Mouse (Mus musculus): ENCODE results near the gene Triap1. TPM values are rescaled to one million over a fixed set of nuclear protein-coding genes. Genes with fewer than 3 reads are reported as not detected.

Gene Triap1
- total and polyA plus RNA-seq, 3 experiments, result 31.8 to 38.2 (median 33.7) TPM

DNA sequence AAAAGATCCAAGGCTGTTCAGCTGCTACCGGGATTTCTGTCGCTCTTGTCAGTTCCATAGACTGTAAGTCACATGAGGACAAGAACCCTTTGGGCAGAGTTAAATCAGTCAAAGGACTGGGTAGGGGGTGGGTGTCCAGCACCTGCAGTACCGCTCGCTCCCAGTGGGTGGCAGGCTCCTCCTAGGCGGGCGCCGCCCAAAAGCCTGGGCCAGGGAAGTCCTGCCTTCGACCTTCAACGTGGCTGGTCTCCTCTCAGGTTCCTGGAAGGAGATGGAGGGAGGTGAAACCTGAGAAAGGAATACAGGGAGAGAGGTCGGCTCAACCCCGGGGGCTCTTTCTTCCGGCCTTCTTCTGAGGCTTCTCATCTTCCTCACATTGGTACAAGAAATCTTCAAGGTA lies 17.8 kb downstream of the Triap1 start (continued):
- TF ChIP-seq MAZ (IDR thresholded peaks at IDR 0.05; ENCODE audit: low read depth, low read length), result no peak; the same call in 1 of the 2 replicates

DNA sequence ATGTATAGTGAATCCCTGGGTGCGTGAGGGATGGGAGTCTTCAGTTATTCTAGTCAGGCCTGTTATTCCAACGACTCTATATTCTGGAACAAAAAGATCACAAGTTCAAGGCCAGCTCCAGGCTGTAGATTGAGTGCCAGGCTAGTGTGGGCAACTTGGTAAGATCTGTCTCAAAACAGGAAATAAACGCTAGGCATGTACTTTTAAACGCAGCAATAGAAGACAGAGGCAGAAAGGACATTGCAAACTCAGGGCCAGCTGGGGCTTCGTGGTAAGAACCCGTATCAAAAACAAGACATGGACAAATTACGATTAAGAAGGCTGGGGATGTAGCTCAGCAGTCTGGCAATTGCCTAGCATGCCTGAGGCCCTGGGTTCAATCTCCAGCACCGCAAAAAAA lies 18.4 kb downstream of the Triap1 start:
- Histone ChIP-seq H3K4me1 (ENCODE audit: control insufficient read depth in 1 of 2, insufficient read depth in 2 of 2) (peaks cover 8 to 12% of the 10 kb centered on the region in 2 experiments), H3K4me3 (replicated peaks in 1 of 3; ENCODE audit: low read depth in 2 of 3, low read length in 2 of 3, poor library complexity in 1 of 3) (peak overlapping the region; percentile 68 to 76 (median 74)), H3K27ac (ENCODE audit: insufficient read depth, low read depth) (no peak overlapping the region), H3K4me2 (ENCODE audit: insufficient read depth, low read depth, poor library complexity, severe bottlenecking) (peak overlapping the region; percentile 97), H3K9me3 (replicated peaks; ENCODE audit: low read length) (no peaks in the 10 kb centered on the region), H3K9ac (ENCODE audit: insufficient read depth, low read depth) (peak overlapping the region; percentile 88), H3K27me3 (replicated peaks) (no peaks in the 10 kb centered on the region), H3K36me3 (replicated peaks in 1 of 2; ENCODE audit: control insufficient read depth in 1 of 2, insufficient read depth in 1 of 2, low read length in 1 of 2) (peaks cover 2 to 21% of the 10 kb centered on the region in 2 experiments), H3K79me2 (replicated peaks; ENCODE audit: control insufficient read depth, extremely low read depth, insufficient read depth, poor library complexity, severe bottlenecking) (peaks cover 10% of the 10 kb centered on the region)
- no peak for DNase-seq (ENCODE audit: extremely low read depth)
- TF ChIP-seq NRF1 (IDR thresholded peaks at IDR 0.05; ENCODE audit: low read depth, low read length), result no peak
- peak; percentile 24; the same call in 1 of the 2 replicates for TF ChIP-seq CHD2 (IDR thresholded peaks at IDR 0.05; ENCODE audit: low read length)
- peak; percentile 56; the same call in 1 of the 2 replicates for TF ChIP-seq SIN3A (IDR thresholded peaks at IDR 0.05; ENCODE audit: low read length)
- in situ Hi-C loops (cut with MboI; ENCODE audit: low pct_ligation_motif_present, low pct_unique_long_range_greater_than_20kb, low sequenced_read_pairs) (no loop called here), dilution Hi-C loops (cut with MboI; ENCODE audit: extremely low pct_ligation_motif_present, extremely low pct_unique_long_range_greater_than_20kb, low sequenced_read_pairs) (no loop called here)

GRCm38 (mm10) chr5:115359851-115360372 lies 18.9 kb downstream of the Triap1 start:
- Histone ChIP-seq H3K4me2 (ENCODE audit: insufficient read depth, low read depth, poor library complexity, severe bottlenecking) (peak overlapping the region; percentile 97), H3K27me3 (replicated peaks) (no peaks in the 10 kb centered on the region), H3K4me3 (replicated peaks in 1 of 3; ENCODE audit: low read depth in 2 of 3, low read length in 2 of 3, poor library complexity in 1 of 3) (peak overlapping the region in 2 of 3 experiments; percentile 68 to 76), H3K27ac (ENCODE audit: insufficient read depth, low read depth) (no peak overlapping the region), H3K36me3 (replicated peaks in 1 of 2; ENCODE audit: control insufficient read depth in 1 of 2, insufficient read depth in 1 of 2, low read length in 1 of 2) (peaks cover 4 to 24% of the 10 kb centered on the region in 2 experiments), H3K4me1 (ENCODE audit: control insufficient read depth in 1 of 2, insufficient read depth in 2 of 2) (peaks cover 8 to 12% of the 10 kb centered on the region in 2 experiments), H3K9ac (ENCODE audit: insufficient read depth, low read depth) (peak overlapping the region; percentile 88), H3K9me3 (replicated peaks; ENCODE audit: low read length) (no peaks in the 10 kb centered on the region), H3K79me2 (replicated peaks; ENCODE audit: control insufficient read depth, extremely low read depth, insufficient read depth, poor library complexity, severe bottlenecking) (peaks cover 10% of the 10 kb centered on the region)
- no peak for TF ChIP-seq PAX5 (IDR thresholded peaks at IDR 0.05; ENCODE audit: low read length)
- no peak for TF ChIP-seq HCFC1 (IDR thresholded peaks at IDR 0.05; ENCODE audit: low read depth, low read length)
- TF ChIP-seq MAX (IDR thresholded peaks at IDR 0.05; ENCODE audit: low read length), result no peak
- dilution Hi-C loops (cut with MboI; ENCODE audit: extremely low pct_ligation_motif_present, extremely low pct_unique_long_range_greater_than_20kb, low sequenced_read_pairs) (no loop called here), in situ Hi-C loops (cut with MboI; ENCODE audit: low pct_ligation_motif_present, low pct_unique_long_range_greater_than_20kb, low sequenced_read_pairs) (no loop called here)
- no peak for DNase-seq (ENCODE audit: extremely low read depth)

- no peak overlapping the region for H3K9ac ChIP-seq (ENCODE audit: insufficient read depth, low read depth)
- in situ Hi-C loops (cut with MboI; ENCODE audit: low pct_ligation_motif_present, low pct_unique_long_range_greater_than_20kb, low sequenced_read_pairs) (no loop called here), dilution Hi-C loops (cut with MboI; ENCODE audit: extremely low pct_ligation_motif_present, extremely low pct_unique_long_range_greater_than_20kb, low sequenced_read_pairs) (no loop called here)
- peaks cover 14 to 45% of the 10 kb centered on the region in 2 experiments for H3K36me3 ChIP-seq (replicated peaks in 1 of 2; ENCODE audit: control insufficient read depth in 1 of 2, insufficient read depth in 1 of 2, low read length in 1 of 2)
- DNase-seq (ENCODE audit: extremely low read depth), result no peak
- no peaks in the 10 kb centered on the region for H3K9me3 ChIP-seq (replicated peaks; ENCODE audit: low read length)
- H3K4me3 ChIP-seq (replicated peaks in 1 of 3; ENCODE audit: low read depth in 2 of 3, low read length in 2 of 3, poor library complexity in 1 of 3), result no peak overlapping the region
- no peaks in the 10 kb centered on the region for H3K27me3 ChIP-seq (replicated peaks)
- no peak for TF ChIP-seq RAD21 (IDR thresholded peaks at IDR 0.05; ENCODE audit: low read depth, low read length)
- no peak for TF ChIP-seq TBP (conservative IDR thresholded peaks at IDR 0.05; ENCODE audit: low read depth, low read length)
- no peak for TF ChIP-seq SMC3 (IDR thresholded peaks at IDR 0.05; ENCODE audit: low read depth, low read length)
- TF ChIP-seq MXI1 (IDR thresholded peaks at IDR 0.05; ENCODE audit: low read depth, low read length), result no peak
- no peak for TF ChIP-seq USF2 (conservative IDR thresholded peaks at IDR 0.05; ENCODE audit: low read depth, low read length)
- no peak for TF ChIP-seq MYC (IDR thresholded peaks at IDR 0.05; ENCODE audit: low read depth, low read length)
- TF ChIP-seq ETS1 (conservative IDR thresholded peaks at IDR 0.05; ENCODE audit: low read depth, low read length), result no peak
- no peak for TF ChIP-seq TCF12 (IDR thresholded peaks at IDR 0.05; ENCODE audit: low read depth, low read length)
- no peak for TF ChIP-seq MAZ (IDR thresholded peaks at IDR 0.05; ENCODE audit: low read depth, low read length)
- TF ChIP-seq CHD1 (IDR thresholded peaks at IDR 0.05; ENCODE audit: low read depth, low read length), result no peak
- TF ChIP-seq HCFC1 (IDR thresholded peaks at IDR 0.05; ENCODE audit: low read depth, low read length), result no peak
- no peak for TF ChIP-seq POLR2A (IDR thresholded peaks at IDR 0.05; ENCODE audit: low read depth, low read length)
- TF ChIP-seq CTCF (conservative IDR thresholded peaks at IDR 0.05 in 1 of 2, IDR thresholded peaks at IDR 0.05 in 1 of 2; ENCODE audit: low read depth in 2 of 2, low read length in 2 of 2), result no peak
- no peak for TF ChIP-seq KAT2A (IDR thresholded peaks at IDR 0.05; ENCODE audit: insufficient replicate concordance, low read length)
- no peak for TF ChIP-seq JUND (conservative IDR thresholded peaks at IDR 0.05; ENCODE audit: low read depth, low read length)
- no peak for TF ChIP-seq POLR2AphosphoS2 (IDR thresholded peaks at IDR 0.05; ENCODE audit: low read depth, low read length)
- no peak for TF ChIP-seq ZNF384 (IDR thresholded peaks at IDR 0.05; ENCODE audit: low read depth, low read length)
- no peak for TF ChIP-seq E2F4 (IDR thresholded peaks at IDR 0.05; ENCODE audit: insufficient replicate concordance, low read depth, low read length)
- peaks cover 10% of the 10 kb centered on the region for H3K79me2 ChIP-seq (replicated peaks; ENCODE audit: control insufficient read depth, extremely low read depth, insufficient read depth, poor library complexity, severe bottlenecking)
- no peak overlapping the region for H3K27ac ChIP-seq (ENCODE audit: insufficient read depth, low read depth)
- no peak overlapping the region for H3K4me2 ChIP-seq (ENCODE audit: insufficient read depth, low read depth, poor library complexity, severe bottlenecking)
- peaks cover 0 to 12% of the 10 kb centered on the region in 2 experiments; a peak in 2 of 4 replicates for H3K4me1 ChIP-seq (ENCODE audit: control insufficient read depth in 1 of 2, insufficient read depth in 2 of 2)
Measured at GRCm38 (mm10) chr5:115362216-115362615, 21.2 kb downstream of the Triap1 start.

Data from CH12.LX (cell line).